Mouse (Mus musculus) neural tube, embryonic 13.5 days (tissue): ENCODE data around the gene Gm10447. TPM values are rescaled to one million over a fixed set of nuclear protein-coding genes. Genes with fewer than 3 reads are reported as not detected.

Experiments used
- ATAC-seq: fragments of 200-750 bp; cut with Nextera tagmentation; 2 replicates; pipeline ENCODE4 v1.8.0; 2017; ENCODE audit warnings: low read depth, mild to moderate bottlenecking, moderate TSS enrichment, moderate library complexity
- H3K27ac ChIP-seq: fragments of 300-500 bp; sonication (generic); replicated peaks from 2 replicates; pipeline ENCODE4 v1.5.1; 2015; ENCODE audit warnings: moderate library complexity, mild to moderate bottlenecking, inconsistent platforms
- H3K27me3 ChIP-seq: fragments of 300-500 bp; sonication (generic); 2 replicates; pipeline ENCODE4 v1.6.1; 2015; ENCODE audit warnings: mild to moderate bottlenecking, inconsistent platforms
- H3K36me3 ChIP-seq: fragments of 300-500 bp; sonication (generic); 2 replicates; pipeline ENCODE4 v1.6.1; 2015; ENCODE audit warnings: mild to moderate bottlenecking, inconsistent platforms
- H3K4me1 ChIP-seq: fragments of 300-500 bp; sonication (generic); replicated peaks from 2 replicates; pipeline ENCODE4 v1.6.1; 2015; ENCODE audit warnings: inconsistent platforms
- H3K4me2 ChIP-seq: fragments of 300-500 bp; sonication (generic); 2 replicates; pipeline ENCODE4 v1.6.1; 2015; ENCODE audit warnings: inconsistent platforms, mild to moderate bottlenecking, moderate library complexity
- H3K4me3 ChIP-seq: fragments of 300-500 bp; sonication (generic); 2 replicates; pipeline ENCODE4 v1.5.1; 2015; ENCODE audit warnings: mild to moderate bottlenecking, inconsistent platforms
- H3K9ac ChIP-seq: fragments of 300-500 bp; sonication (generic); 2 replicates; pipeline ENCODE4 v1.6.1; 2015; ENCODE audit warnings: moderate library complexity, mild to moderate bottlenecking, inconsistent platforms
- H3K9me3 ChIP-seq: fragments of 300-500 bp; sonication (generic); 2 replicates; pipeline ENCODE4 v1.6.1; 2016; ENCODE audit warnings: inconsistent platforms
- WGBS: fragments of 180-500 bp; shearing (Covaris S2); methylation state at CpG from one replicate; pipeline ENCODE4 v1.1.7; 2015; 5-methylcytosine and 5-hydroxymethylcytosine counted together
- polyA plus RNA-seq: library from polyadenylated mRNA; unstranded; fragments of >200 nt; fragmentation: Nextera tagmentation; extraction: Ambion mirVana; gene quantifications from 2 replicates; pipeline ENCODE4 v1.2.1, GENCODE M21; 2015

The Gm10447 gene
- polyA plus RNA-seq, 1 experiment from 2014 or later: not detected

DNA sequence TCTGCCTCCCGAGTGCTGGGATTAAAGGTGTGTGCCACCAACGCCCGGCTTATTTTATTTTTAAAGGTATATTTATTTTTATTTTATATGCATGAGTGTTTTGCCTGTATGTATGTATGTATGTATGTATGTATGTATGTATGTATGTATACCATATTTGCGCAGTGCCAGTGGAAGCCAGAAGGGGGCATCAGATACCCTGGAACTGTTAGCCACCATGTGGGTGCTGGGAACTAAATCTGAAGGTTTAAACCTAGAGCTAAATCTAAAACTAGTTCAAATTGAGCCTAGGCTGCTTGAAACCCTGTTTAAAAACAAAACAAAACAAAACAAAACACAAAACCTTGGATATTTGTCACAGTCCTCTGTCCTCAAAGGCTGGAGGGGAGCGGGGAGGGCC, 32.1 kb upstream of the Gm10447 start:
- no peak overlapping the region for H3K4me2 ChIP-seq
- H3K9me3 ChIP-seq: no peaks in the 10 kb centered on the region
- no peak for ATAC-seq
- H3K4me1 ChIP-seq: peaks cover 31% of the 10 kb centered on the region
- no peak overlapping the region for H3K27ac ChIP-seq
- H3K9ac ChIP-seq: no peak overlapping the region
- H3K4me3 ChIP-seq: no peak overlapping the region
- H3K36me3 ChIP-seq: no peaks in the 10 kb centered on the region
- WGBS: 95% methylated on average over 5 of the region's 5 CpGs
- H3K27me3 ChIP-seq: peaks cover 36% of the 10 kb centered on the region

DNA sequence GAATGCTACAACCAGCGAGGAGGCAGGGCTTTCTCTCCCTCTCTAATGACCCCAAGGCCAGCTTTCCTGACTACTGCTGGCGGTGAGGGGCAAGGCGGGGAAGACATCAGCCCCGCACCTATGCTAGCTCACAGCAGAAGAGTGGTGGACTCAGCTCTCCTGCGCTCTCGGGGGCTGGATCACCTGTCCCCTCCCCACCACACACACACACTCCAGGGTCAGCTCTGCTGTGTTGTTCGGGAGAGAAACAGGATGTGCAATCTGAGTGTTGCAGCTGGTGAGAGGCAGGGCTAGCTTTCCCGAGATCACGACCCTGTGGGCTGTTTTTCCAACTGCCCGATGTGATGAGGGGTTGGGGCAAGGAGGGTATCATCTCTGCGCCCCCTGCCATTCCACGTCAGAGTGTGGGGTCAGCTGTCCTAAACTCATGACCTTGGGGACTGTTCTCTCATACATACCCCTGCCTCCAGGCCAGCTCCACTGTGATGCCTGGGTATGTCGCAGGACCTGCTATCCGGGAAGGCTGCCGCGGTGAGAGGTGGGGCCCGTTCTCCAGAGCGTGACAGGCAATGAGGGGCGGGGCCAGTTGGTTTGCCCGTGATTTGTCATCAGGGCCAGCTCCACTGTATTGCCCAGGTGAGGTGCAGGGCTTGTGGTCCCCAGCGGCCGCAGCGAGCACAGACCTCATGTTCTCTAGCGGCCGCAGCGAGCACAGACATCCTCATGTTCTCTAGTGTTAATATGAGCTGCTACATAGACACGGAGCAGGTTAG, 30.1 kb upstream of the Gm10447 start:
- ATAC-seq: peak; percentile 44; the same call in 1 of the 2 replicates
- peak overlapping the region; percentile 52 for H3K4me2 ChIP-seq

DNA sequence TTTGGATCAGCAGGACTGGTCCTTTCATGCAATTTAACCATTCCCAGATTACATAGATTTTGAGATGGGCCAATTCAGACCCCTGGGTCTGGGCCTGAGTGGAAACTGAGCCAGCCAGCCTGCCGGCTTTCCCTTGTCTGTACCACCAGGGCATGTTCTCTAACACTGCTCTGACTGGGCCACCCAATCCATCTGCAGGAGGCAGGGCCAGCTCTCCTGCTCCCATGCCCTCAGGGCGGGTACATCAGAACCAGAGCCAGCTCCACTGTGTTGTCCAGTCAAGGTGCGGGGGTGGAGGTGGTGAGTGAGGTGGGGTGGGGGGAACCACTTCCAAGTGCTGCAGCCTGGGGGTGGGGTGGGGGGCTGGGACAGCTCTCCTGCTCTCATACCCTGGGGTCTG, 29.4 kb upstream of the Gm10447 start:
- Histone ChIP-seq H3K36me3 (no peaks in the 10 kb centered on the region), H3K4me3 (no peak overlapping the region), H3K4me2 (no peak overlapping the region), H3K9me3 (no peaks in the 10 kb centered on the region), H3K9ac (0 out of 2 replicates have a peak overlapping the region, but pooled peaks have one; percentile 43), H3K27ac (no peak overlapping the region), H3K27me3 (peaks cover 55% of the 10 kb centered on the region), H3K4me1 (peaks cover 10% of the 10 kb centered on the region)
- ATAC-seq: no peak
- 72% methylated on average over 3 of the region's 3 CpGs for WGBS

More for the DNA sequence above, 30.1 kb upstream of the Gm10447 start:
- no peaks in the 10 kb centered on the region for H3K36me3 ChIP-seq
- H3K27me3 ChIP-seq: peaks cover 48% of the 10 kb centered on the region
- H3K4me3 ChIP-seq: peak overlapping the region; percentile 22
- no peaks in the 10 kb centered on the region for H3K9me3 ChIP-seq
- H3K27ac ChIP-seq: no peak overlapping the region
- peaks cover 14% of the 10 kb centered on the region for H3K4me1 ChIP-seq
- peak overlapping the region; percentile 43; the same call in 1 of the 2 replicates for H3K9ac ChIP-seq
- WGBS: 13% methylated on average over 27 of the region's 27 CpGs

DNA sequence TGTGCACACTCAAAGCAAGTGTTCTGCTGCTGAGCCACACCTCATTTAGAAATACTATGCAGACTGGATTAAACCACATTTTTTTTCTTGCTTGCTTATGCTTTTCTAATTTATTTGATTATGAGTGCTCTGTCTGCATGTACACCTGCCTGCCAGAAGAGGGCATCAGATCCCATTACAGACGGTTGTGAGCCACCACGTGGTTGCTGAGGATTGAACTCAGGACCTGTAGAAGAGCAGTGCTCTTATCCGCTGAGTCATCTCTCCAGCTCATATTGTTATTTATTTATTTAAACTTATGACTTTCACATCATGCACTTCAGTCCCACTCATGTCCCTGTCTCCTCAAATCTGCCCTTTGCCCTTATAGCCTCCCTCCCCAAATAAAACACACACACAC, 28.8 kb upstream of the Gm10447 start:
- Histone ChIP-seq H3K27me3 (peaks cover 61% of the 10 kb centered on the region), H3K4me2 (no peak overlapping the region), H3K9me3 (no peaks in the 10 kb centered on the region), H3K9ac (no peak overlapping the region), H3K36me3 (no peaks in the 10 kb centered on the region), H3K27ac (no peak overlapping the region), H3K4me3 (no peak overlapping the region), H3K4me1 (peaks cover 10% of the 10 kb centered on the region)
- no peak for ATAC-seq
- 45% methylated on average over 3 of the region's 3 CpGs for WGBS

DNA sequence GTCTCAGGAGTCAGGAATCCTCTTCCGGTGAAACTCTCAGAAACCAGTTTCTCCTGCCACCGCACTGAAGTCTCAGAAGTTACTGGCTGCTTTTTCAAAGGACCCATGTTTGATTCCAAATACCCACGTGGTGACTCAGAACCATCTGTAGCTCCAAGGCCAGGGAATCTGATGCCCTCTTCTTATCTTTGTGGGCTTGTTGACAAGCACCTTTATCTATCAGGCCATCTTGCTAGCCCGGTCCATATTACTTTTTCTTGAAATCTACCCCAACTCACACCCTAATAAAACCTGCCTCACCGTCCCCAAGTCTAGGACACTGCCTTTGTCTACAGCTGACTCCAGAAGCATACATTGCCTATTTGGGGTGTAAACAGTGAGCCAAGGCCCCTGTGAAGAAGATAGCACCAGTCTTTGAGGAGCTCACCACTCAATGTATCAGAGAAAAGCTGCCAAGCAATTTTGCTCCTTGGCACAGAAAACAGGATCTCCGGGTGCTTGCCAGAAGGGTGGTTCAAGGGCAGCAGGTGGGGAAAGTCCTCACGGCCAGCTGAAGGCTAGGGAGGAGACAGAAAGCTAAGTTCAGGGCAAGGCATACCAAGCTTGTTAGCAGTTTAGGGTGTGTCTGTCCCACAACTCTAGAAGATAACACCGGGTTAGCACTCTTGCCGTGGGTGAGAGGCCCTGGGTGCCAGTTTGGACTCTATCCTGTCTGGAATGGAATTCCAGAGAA, 26.4 kb upstream of the Gm10447 start:
- H3K27me3 ChIP-seq: peaks cover 83% of the 10 kb centered on the region
- ATAC-seq: no peak
- no peak overlapping the region for H3K27ac ChIP-seq
- no peak overlapping the region for H3K4me3 ChIP-seq
- H3K4me1 ChIP-seq: peaks cover 29% of the 10 kb centered on the region
- H3K4me2 ChIP-seq: no peak overlapping the region
- WGBS: 78% methylated on average over 9 of the region's 9 CpGs
- no peak overlapping the region for H3K9ac ChIP-seq
- H3K9me3 ChIP-seq: no peaks in the 10 kb centered on the region
- H3K36me3 ChIP-seq: no peaks in the 10 kb centered on the region

DNA sequence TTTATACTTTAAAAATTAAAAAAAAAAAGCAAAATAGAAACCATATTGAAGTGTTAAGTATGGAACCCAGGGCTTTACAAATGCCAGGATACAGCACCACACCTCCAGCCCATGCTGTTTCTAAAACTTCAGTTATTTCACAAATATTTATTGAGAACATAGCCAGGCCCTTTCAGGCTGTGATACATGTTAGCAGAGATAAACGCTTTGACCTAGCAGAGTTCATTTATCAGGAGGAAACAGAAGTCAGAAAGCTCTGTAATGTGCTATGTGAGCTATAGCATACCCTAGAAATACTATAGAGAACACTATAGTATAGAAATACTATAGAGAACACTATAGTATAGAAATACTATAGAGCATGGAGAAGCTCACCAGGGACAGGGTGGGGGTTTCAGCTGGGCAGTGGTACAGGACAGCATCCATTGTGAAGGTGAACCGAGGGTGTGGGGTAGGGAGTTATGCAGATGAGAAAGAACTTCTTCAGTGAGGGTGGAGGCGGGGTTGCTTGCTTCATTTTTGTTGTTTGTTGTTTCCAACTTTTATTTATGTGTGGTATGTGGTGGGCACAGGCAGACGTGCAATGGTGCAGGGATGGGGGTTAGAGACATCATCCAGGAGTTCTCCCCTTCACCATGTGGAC, 24.3 kb upstream of the Gm10447 start:
- Histone ChIP-seq H3K4me3 (no peak overlapping the region), H3K9me3 (no peaks in the 10 kb centered on the region), H3K27me3 (peaks cover 82% of the 10 kb centered on the region), H3K27ac (no peak overlapping the region), H3K9ac (no peak overlapping the region), H3K36me3 (no peaks in the 10 kb centered on the region), H3K4me2 (no peak overlapping the region), H3K4me1 (peaks cover 20% of the 10 kb centered on the region)
- ATAC-seq: no peak
- 70% methylated on average over 4 of the region's 4 CpGs for WGBS

DNA sequence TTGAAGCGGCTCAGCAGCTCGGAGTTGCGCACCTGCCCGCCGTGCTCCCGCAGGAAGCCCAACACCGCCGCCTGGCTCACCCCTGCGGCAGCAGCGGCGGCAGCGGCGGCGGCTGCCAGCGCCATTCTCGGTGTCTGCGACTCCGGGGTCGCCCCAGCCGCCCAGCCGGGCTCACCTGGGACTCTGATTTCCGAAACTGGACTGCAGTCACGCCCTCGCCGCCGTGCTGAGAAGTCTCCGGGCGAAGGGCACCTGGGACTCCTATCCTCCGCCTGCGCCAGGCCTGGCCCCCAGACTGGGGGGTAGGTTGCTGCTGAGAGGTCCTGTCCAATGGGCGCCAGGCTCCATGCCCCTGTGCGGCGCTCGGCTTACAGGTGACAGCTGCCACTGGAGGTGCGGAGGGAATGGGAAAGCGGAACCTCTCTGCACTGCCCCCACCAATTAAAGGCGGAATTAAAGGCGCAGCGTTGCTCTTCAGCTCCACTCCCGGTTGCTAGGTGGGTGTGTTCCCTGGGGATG, 22.9 kb upstream of the Gm10447 start, which contains the start of the genes Gm9945 and Sowaha:
TSS of gene Gm9945 (plus strand) at position 384 of the 519 bp plus-strand sequence.
TSS of gene Sowaha (minus strand) at position 492 of the 519 bp plus-strand sequence.
- H3K4me2 ChIP-seq: peak within 1 kb of the TSS; percentile 77

DNA sequence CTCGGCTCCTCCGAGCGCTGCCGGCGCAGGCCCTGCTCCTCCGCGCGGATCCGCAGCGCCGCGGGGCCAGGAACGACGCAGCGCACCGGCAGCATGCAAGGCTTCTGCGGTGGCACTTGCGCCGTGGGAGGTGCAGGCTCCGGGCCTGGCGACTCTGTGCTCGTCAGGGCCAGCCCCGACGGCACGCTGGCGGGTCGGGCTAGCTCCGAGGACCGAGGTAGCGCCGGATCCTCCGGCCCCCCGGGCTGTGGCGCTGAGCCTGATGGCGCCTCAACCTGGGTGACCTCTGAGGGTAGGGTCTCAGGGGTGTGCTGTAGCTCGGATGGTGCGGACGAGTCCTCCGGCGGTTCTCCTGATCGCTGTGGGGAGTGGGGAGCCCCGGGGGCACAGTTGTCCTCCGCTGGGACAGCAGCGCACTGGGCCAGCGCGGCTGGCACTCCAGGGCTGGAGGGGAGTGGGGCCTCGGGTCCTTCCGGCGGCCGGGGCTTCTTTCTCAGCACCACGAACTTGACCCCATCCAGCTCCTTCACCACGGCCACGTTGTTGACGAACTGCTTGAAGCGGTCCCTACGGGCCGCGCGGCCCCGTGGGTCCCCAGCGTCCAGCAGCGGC, 22.4 kb upstream of the Gm10447 start:
- Histone ChIP-seq H3K9ac (peak overlapping the region; percentile 59), H3K36me3 (no peaks in the 10 kb centered on the region), H3K4me1 (peaks cover 33% of the 10 kb centered on the region), H3K9me3 (no peaks in the 10 kb centered on the region), H3K27ac (no peak overlapping the region), H3K27me3 (peaks cover 83% of the 10 kb centered on the region), H3K4me3 (peak overlapping the region; percentile 46), H3K4me2 (peak overlapping the region; percentile 77)
- peak; percentile 44; the same call in 1 of the 2 replicates for ATAC-seq
- WGBS: 1% methylated on average over 62 of the region's 62 CpGs

More for the DNA sequence above, 22.9 kb upstream of the Gm10447 start, which contains the start of the genes Gm9945 and Sowaha:
- Histone ChIP-seq H3K9ac (peak within 1 kb of the TSS; percentile 59), H3K27me3 (peaks cover 79% of the 10 kb centered on the region), H3K36me3 (no peaks in the 10 kb centered on the region), H3K4me3 (peak within 1 kb of the TSS; percentile 46), H3K9me3 (no peaks in the 10 kb centered on the region), H3K4me1 (peaks cover 33% of the 10 kb centered on the region), H3K27ac (no peak within 1 kb of the TSS)
- ATAC-seq: peak; percentile 52; the same call in 1 of the 2 replicates
- WGBS: 3% methylated on average over 40 of the region's 40 CpGs

DNA sequence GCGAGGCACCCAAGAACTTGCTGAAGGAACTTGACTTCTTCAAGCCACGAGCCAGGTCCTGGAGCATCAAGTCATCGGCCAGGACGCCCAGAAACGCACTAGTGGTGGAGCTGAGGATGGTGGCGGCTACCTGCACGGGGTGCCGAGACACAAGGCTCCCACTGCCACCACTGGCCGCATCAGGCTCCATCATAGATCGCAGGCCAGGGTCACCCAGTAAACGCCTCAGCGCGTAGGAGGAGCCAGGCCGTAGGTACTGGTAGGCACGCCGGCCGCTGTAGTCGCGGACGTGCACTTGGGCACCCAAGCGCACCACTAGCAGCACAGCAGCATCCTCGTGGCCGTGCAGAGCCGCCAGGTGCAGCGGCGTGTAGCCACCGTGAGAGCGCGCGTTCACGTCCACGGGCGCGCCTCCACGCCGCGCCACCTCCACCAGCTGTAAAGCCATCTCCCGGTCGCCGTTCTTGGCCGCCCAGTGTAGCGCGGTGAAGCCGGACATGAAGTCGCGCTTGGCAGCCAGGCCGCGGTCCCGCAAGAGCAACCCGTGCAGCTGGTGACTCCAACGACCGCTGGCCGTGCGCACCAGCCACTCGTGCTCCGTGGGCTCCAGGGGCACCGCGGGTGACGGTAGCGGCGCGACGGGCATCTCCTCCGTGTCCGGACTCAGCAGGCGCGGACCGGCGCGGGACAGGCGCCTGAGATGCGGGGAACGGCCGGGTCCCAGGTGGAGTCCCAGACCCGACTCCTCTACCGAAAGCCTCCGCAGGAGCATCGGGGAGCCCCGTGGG, 21.7 kb upstream of the Gm10447 start:
- Histone ChIP-seq H3K4me1 (peaks cover 37% of the 10 kb centered on the region), H3K9ac (peak overlapping the region; percentile 59), H3K36me3 (no peaks in the 10 kb centered on the region), H3K9me3 (no peaks in the 10 kb centered on the region), H3K27me3 (peaks cover 85% of the 10 kb centered on the region), H3K4me2 (peak overlapping the region; percentile 77), H3K4me3 (peak overlapping the region; percentile 46), H3K27ac (no peak overlapping the region)
- WGBS: 4% methylated on average over 79 of the region's 79 CpGs
- peak; percentile 17; the same call in 1 of the 2 replicates for ATAC-seq

DNA sequence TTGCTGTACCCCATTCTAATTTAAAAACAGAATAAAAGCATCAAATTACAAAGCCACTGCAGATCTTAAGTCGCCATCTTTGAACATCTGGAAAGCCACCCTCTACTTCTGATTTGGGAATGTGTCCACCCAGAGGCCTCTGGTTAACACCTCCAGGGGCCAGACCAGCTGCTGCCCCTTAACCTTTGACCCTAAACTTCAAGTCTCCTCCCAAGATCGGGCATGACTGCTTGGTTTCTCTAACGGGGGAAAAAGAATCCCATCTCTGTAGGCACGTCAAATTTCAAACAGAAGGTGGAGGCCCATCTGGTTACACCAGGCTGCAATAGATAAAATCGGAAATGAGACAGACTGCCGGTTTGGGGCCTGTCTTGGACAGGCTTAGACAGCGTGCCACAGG, 20.9 kb upstream of the Gm10447 start:
- H3K4me1 ChIP-seq: peaks cover 37% of the 10 kb centered on the region
- ATAC-seq: no peak
- H3K36me3 ChIP-seq: no peaks in the 10 kb centered on the region
- H3K9ac ChIP-seq: no peak overlapping the region
- H3K9me3 ChIP-seq: no peaks in the 10 kb centered on the region
- H3K4me3 ChIP-seq: no peak overlapping the region
- peaks cover 82% of the 10 kb centered on the region for H3K27me3 ChIP-seq
- H3K4me2 ChIP-seq: peak overlapping the region; percentile 77; the same call in 1 of the 2 replicates
- 42% methylated on average over 7 of the region's 7 CpGs for WGBS
- no peak overlapping the region for H3K27ac ChIP-seq

DNA sequence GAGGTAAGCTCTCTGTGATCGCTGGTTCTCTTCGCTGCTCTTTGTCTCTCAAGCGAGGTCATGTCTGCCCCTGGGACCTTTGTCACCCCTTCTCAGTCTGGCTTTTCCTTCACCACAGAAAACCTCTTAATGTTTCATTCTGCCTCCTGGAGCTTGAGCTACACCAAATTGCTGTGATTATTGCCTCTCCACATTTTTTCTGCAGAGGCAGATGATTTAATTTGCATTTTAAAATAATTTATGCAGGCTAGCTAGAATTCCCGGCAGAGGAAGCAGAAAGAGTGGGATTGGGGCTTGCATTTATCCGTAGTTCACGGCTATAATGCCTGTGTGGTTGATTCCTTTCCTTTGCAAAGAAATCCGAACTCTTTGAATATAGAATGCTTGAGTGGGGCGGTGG, 18.7 kb upstream of the Gm10447 start:
- H3K4me3 ChIP-seq: no peak overlapping the region
- H3K9me3 ChIP-seq: no peaks in the 10 kb centered on the region
- H3K27ac ChIP-seq: peak overlapping the region; percentile 61; the same call in 1 of the 2 replicates
- no peak for ATAC-seq
- peaks cover 84% of the 10 kb centered on the region for H3K27me3 ChIP-seq
- H3K4me1 ChIP-seq: peaks cover 43% of the 10 kb centered on the region
- no peak overlapping the region for H3K9ac ChIP-seq
- H3K4me2 ChIP-seq: peak overlapping the region; percentile 40
- no peaks in the 10 kb centered on the region for H3K36me3 ChIP-seq
- 17% methylated on average over 8 of the region's 8 CpGs for WGBS
